Mouse (Mus musculus) right cerebral cortex, postnatal 36 days (tissue): ENCODE measurements around the gene Kcnd3.

Experiments
- DNase-seq, 2 experiments: peaks; one replicate each; pipeline ENCODE4 v3.0.0; 2022; ENCODE audit warnings: low spot score in 2 of 2, mixed read lengths in 1 of 2

The Kcnd3 gene

DNA sequence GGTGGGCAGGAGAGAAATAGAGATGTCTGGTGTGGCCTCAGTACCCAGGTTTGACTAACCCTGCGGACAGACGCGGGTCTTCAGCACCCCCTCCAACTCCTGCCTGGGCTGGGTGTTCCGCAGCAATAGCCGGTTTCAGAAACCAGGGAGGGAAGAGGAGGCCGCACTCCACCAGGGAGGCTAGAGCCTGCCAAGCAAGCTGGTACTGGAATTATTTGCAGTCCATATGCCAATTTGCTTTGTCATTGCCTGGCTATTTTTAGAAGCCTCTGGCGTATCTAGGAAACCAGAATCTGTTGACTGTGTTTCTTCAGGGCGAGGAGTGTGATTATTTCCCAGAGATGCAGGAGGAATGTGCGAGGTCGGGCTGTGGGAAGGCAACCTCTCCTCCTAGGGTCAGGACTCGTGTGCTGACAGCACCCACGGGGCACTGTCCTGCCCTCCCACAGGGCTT lies 69.1 kb downstream of the Kcnd3 start:
- peak; percentile 71 to 80 for DNase-seq

DNA sequence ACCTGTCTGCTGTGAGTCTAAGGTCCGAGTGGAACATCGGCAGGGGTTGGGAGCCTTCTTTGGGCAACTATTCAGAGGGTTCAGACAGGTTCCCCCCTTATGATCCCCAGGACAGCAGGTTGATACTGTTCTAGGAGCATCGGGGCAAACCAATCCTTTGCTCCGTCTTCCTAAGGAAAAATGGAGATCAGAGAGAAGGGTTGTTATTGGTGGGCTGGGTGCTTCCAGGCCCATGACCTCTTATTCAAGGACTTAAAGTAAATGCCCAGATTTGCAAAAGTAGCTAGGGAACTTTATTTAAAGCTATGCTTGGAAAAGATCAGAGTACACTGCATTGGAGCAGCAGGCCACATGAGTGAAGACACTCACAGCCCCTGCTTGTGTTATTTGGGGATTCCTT lies 69.5 kb downstream of the Kcnd3 start:
- no peak for DNase-seq

DNA sequence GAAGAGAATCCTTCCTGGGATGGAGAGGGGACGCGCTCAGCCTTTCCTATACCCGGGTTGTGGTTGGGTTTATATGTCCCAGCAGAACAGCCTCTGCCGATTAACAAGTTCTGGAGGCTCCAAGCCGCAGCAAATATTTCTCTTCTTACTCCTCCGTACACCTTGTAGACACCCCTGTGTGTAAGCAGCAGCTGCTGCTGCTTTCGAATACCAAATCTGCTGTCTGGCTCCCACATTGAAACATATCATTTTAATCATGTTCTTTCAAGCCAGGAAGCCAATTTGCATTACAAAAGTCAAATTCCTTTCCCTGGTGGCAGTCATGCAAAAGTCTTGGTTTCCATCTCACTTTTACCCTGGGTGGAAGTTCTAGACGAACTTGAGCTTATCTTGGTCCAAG lies 76.7 kb downstream of the Kcnd3 start:
- no peak for DNase-seq

DNA sequence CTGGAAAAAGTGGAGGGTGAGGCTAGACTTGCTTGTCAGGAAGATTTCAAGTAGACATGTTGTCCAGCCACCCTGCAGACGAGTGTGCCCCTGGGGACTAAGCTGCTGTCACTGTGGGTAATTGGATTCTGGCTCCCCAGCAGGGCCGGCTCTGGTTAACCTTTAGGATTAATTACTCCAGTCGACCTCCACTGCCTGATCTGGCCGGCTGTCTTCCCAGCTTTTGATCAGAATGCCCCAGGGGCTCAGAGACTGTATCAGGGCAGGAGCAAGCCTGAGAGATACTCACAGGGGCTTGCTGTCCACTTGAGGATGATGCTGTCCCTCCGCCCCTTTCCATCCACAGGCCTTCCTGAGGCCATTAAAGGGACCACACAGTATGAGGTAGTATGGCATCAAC lies 77.6 kb downstream of the Kcnd3 start:
- DNase-seq, result no peak

DNA sequence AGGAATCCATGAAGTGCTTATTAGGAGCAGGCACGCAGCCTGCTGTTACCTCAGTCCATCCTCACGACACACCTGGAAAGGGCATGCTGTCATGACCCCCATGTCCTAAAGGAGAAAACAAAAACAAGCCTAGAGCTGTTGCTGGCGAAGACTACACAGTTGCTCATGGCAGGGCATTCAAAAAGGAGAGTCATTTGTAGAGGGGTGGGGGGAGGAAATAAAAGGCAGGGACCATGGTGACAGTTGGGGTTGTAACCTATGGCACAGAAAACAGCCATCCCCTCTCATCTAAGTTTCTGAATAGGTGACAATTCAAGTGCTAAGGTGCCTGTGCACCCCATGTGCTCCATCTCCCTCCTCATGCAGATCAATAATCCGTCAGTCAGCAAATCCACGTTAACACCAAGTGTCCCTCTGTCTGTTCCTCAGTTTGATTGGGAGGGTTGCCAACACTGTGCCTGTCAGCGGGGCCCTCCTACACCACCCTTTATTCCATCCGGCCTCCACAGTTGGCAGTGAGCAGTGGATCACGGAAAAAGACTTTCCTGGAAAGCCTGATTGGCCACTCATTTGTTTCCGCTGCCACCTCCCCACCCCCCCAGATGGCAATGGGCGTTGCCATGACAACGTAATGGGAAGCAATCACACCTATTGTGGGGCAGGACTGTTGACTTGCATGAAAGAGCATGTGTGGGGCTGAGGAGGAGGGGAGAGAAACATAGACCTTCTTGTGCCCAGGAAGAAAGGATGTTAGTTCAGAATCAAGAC lies 78.4 kb downstream of the Kcnd3 start:
- DNase-seq, result peak; percentile 65 to 67

DNA sequence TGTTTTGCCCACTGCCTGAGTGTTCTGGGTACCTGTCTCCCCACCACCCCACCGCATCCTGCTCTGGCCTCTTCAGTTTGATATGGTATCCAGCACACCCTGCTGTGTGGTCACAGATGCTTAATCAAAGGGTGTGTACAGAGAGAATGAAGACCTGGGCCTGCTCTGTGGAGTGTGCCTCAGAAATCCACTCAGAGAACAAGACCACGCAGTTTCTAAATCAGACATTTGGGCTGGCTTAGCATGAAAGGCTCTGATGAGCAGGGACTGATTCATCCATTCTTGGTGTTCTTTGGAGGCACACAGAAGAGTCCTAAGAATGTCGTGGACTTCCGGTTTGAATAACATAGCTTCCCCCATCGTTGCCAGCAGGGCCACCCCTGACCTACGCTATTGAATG lies 86.3 kb downstream of the Kcnd3 start:
- DNase-seq, result no peak

DNA sequence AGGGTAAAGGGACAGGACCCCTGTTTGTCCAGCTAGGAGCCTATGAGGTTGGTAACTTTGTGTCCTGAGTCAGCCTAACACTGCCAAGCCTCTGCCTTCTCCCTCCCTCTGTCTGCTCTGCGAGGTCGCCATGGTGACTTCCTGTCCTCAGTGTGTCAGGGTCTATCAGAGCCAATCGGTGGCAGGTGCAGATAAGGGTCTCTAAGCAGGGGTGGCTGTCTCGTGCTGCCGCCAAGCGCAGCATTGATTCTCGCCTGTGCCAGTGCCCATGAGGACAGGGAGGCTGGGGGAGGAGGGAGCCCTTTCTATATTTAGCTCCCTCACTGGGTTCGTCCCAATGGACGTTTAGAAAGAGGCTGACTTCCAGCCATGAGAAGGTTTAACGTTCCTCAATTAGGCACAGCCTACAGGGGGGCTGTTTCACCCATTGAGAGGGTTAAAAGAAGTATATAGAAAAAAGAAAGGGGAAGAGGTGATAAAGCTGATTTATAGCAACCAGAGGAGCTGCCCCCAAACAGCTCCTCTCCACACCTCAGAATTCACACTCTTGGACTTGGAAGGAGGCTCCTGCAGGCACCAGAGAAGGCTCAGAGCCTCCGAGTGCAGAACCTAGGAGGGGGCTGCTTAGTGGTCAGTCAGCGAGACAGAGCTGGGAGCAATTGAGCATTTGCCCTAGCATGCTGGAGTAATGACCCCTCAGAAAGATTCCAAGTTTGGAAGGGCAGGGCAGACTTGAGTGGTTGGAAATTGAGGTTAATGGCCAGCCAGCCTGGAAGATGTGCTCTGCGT lies 86.9 kb downstream of the Kcnd3 start:
- DNase-seq, result no peak

DNA sequence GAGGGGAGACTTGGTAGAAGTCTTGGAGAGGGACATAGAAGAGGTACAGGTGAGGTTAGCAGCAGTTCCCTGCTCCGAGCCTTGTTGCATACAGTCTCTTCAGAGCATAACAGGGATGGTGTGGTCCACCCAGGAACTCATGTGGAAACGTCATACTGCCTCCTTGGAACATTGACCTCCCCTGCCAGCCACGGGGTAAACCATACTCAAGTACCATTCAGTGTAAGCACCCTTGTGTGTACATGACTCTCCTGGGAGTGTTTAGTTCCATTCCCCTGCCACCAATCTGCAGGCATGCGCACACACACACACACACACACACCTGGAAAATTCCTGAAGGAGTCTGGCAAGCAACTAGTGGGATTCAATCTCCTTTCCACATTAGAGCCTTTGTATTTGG lies 90.6 kb downstream of the Kcnd3 start:
- no peak for DNase-seq

DNA sequence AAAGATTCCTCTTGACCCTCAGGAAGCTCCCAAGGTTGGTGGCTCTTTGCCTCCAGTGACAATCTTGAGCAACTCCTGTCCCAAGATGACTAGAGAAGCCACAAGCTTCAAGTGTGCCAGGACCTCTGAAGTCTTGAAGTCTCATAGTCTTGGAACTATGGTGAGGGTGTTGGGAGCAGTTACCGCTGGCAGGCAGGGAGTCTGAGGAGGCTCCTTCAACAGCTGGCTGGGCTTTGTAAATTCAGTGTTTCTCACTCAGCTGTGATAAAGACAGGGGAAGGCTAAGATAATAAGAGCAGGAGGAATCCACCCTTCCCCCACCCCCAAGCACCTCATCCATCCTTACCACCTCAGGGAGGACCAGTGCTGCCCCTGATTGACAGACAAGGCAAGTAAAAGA lies 92.0 kb downstream of the Kcnd3 start:
- DNase-seq, result no peak

DNA sequence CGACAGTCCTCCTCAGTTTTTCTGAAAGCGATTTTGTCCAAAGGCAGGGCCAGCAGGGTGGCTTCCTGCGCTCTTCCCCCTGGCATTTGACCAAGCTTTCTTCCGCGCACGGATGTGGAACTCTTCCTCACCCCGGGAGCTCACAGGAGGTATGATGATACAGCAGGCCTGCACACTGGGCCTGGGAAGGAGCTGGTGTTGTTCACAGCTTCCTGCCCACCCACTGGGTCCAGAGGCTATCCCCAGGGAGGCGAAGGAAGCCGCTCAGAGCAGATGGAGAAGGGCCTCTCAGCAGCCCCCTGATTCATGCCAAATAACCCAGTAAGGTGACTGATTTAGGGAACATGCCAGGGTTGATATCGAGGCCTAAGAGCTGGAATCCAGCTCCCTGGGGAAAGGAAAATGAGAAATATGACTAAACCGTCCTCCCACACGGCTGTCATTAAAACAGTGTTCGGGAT lies 94.5 kb downstream of the Kcnd3 start:
- DNase-seq, result no peak

DNA sequence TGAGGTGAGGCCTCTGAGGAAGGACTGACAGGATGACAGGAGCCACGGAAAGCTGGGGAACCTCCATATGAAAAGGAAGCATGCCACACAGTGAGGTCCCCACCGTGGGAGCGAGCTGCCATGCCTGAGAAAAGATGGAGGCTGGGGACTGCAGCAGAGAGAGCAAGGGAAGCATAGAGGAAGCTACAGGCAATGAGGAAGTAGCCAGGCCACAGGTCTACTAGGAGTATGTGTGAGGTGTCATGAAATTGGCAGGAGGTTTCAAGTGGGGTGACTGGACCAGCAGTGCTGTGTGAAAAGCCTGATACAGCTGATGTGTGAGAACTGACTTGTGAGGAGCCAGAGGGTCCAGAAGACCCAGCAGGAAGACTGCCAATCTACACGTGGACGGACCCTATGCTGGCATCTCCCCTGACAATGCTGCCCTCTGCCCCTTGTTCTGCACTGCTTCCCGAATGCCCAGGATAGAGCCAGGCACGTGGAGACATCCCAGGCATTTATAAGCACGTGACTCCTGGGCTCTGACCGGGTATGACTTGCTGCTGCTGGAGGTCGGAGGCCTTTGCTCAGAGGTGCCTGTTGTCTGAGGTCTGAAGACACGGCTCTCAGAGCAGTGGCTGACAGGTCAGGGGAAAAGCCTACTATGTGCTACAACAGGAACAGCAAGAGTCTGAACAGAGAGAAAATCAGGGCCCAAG lies 96.1 kb downstream of the Kcnd3 start:
- DNase-seq, result no peak

DNA sequence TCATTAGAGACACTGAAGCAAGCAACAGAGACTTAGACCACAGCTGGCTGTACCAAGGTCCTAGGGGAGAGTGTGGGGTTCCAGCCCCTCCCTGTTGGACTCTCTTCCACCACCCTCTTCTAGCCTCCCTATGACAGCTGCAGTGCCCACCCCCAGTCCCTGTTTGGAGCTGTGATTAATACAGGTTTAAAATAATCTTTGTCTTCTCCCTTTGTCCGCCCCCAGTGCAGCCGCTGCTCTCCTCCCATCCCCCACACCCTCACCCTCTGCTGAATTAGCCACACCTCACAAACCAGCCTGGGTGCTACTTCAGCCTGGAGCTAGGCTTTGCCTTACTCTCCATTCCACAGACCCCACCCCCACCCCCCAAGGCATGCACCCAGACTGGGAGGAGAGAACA lies 107.3 kb downstream of the Kcnd3 start:
- DNase-seq, result peak; percentile 65 to 67

DNA sequence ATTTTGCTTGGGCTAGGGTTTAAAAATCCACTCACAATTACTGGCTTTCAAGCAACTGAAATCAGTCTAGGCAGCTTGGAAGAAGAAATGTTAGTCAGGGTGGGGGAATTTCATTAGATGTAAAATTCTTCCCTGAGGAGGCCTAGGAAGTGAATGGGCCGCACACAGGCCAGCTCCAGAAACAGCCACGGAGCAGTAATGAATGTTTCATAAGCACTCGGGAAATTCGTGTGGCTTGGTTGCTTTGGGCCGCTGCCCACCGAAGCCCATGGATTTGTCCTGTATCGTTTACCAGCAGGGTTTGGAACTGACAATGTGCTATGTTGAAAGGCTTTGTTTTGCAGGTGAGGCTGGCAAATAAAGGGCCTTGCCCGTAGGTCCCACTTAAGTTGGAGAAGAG lies 114.8 kb downstream of the Kcnd3 start:
- DNase-seq, result no peak

DNA sequence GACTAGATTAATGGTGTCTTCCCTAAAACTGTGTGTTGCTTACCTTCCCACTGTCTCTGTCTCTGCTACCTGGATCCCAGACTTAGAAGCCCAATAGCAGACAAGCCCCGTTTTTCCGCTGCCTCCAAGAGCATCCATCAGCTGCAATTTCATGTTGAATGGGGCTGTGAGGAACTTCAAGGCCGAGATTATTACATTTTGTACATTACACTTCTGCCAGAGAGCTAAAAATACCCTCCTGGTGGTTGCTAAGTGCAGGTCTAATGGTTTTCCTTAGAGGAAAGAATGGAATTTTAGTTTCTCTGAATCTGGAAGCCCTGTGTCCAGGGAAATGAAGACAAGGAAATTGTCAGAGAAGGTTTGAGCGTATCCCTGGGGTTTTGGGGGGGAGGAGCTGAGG lies 115.3 kb downstream of the Kcnd3 start:
- DNase-seq, result no peak

DNA sequence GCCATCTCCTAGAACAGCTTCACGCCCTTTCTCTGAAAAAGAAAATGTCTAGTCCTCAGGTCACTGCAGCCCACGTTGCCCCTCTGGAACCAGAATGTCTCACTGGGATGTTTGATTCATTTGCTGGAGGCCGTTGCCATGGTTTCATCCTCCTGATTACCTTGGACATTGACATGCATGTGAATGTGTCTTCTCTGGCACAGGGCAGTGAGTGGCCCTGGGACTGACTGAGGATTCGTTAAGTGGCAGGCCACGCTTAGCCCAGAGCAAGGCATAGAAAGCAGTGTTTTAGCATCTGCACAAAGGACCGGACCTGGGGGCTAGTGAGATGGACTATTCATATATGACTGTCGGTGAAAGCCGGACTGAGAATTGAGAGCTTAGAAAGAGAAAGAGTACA lies 116.3 kb downstream of the Kcnd3 start:
- DNase-seq, result no peak

DNA sequence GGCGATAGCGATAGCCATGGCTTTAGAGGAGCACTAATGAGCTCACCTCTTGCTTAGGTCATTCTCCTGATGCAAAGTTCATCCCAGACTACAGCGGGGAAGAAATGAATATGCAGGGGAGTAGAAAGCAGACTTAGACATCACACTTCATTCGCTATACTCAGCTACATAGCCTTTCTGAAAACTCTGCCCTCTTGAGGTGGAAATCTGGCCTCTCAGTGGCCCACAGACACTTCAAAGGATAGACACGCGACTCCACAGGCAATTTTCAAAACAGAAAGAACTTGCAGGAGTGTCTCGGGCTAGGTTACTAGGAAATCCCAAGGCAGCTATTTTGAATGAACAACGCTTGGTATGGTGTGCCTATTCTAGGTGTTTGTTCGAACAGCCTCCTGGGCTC lies 116.7 kb downstream of the Kcnd3 start:
- DNase-seq, result no peak

DNA sequence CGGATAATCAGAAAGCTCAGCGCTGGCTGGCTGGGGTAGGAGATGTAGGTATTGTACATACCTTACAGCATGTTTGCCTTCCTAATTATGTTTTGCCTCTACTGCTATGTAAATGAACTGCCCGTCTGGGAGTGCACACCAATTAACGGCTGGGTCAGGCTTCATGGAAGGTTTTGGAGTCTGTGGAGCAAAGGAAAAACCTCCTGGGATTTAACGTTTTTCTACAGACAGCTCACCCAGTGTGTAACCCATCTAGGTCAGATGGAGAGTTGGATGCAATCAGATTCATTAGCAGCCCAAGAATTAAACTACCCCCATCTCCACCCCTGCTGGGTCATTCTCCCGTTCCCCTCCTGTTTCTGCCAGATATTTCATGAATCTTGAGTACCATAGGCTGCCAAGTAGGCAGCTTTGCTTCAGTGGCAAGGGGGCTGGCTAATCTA lies 117.2 kb downstream of the Kcnd3 start:
- DNase-seq, result no peak

DNA sequence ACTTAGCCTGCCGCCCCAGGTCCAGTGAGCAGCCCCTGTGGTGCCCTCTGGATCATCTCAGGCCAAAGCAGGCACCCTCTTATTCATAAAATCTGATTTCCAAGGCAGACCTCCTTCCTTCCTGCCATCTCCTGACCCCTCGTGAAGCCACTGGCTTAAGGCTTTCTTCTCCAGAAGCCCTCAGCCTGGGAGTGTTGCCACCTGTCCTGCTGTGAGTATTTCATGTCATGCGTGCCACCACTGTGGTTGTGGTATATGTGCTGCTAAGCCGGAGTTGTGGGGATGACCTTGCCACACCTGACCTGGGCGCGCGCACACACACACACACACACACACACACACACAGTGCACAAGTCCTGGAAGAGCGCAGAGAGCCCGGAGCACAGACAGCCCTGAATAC lies 117.8 kb downstream of the Kcnd3 start:
- no peak for DNase-seq

DNA sequence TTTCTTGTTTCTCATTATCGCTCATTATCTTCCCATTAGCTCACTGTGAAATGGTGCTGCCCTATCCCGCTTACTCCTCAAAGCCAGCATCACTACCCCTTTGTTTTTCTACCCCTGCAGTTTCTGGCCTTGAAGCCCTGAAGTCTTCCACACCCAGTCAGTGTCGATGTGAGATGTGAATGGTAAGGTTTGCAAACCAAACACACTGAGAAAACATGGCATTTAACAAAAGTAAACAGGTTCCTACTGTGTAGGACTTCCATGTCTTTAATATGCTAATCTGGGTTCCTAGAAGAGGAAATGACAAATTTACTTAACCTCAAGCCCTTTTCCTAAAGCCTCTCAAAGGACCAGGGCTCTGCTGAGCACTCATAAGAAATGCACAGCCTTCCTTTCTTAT lies 118.7 kb downstream of the Kcnd3 start:
- no peak for DNase-seq

DNA sequence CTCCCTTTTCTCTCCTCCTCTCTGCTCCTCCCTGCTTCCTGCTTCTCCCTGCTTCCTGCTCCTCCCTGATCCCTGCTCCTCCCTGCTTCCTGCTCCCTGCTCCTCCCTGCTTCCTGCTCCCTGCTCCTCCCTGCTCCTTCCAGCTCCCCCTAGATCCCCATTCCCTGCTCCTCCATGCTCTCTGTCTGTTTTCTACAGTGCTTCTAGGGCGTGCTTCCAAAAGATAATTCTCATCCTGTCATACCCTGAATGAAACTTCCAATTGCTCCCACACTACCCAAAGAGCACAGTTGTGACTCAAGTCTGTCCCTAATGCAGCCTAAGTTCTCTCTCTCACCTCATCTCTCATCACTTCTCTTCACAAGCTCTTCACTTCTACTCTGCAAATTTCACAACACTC lies 119.8 kb downstream of the Kcnd3 start:
- no peak for DNase-seq

DNA sequence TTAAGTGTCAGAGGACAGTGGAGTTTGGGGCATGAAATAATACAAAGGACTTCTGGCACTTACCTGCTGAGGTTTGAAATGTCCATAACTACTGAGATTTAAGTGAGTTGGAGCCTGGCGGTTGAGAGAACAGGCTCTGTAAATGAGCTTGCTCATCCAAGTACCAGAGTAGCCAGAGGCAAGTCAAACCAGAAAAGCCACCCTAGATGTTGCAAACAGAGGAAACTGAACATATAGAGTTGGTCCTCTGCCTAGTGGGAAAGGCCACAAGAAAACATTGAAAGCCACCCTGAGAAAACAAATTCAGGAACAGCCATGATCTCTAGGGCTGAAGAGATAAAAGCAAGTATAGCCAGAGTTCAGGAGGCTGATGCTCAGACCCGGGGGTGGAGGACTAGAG lies 121.0 kb downstream of the Kcnd3 start:
- no peak for DNase-seq

DNA sequence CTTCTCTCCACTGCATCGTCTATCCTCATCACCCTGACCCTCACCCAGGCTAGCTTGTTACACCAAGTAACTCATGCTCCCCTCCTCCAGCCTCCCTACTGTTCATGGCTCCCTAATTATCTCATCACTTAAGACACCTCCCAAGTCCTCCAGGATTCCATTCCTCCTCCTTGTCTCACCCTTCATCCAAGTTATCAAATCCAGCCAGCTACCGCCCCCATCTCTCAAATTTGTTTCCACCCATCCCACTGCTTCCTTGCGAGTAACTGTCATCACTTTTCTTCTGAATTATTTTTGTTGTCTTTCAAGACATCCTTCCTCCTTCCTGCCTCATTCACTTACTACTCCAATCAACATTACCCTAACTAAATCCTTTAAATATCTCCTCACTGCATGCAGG lies 126.2 kb downstream of the Kcnd3 start:
- DNase-seq, result no peak

DNA sequence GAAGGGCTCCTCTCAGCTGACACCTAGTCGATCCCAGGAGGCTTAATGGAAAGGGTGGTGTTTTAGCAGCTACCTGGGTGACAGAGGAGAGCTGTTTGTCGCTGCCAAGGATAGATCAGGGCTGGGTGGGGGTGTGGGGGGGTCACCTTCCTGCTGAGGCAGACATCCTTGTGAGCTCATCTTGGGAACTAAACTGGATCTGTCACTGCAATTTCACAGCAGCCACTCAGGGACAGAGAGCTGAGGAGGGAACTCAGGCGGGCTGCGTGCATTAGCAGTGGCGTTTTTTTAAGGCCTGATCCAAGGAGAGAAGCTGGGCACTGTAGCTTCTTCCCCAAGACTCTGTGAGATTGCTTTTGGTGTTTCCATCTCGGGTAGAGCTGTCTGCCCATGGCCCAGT lies 129.0 kb downstream of the Kcnd3 start:
- DNase-seq, result no peak
